Mouse (Mus musculus): Measurements from ENCODE around the gene Iqschfp.

Gene Iqschfp

GRCm38 (mm10) chr3:68572249-68573225 lies 680.5 kb downstream of the Iqschfp start:
- DNase-seq (ENCODE audit: low spot score): peak; percentile 80

GRCm38 (mm10) chr3:68573226-68573624 lies 681.2 kb downstream of the Iqschfp start:
- DNase-seq (ENCODE audit: low spot score): no peak

DNA sequence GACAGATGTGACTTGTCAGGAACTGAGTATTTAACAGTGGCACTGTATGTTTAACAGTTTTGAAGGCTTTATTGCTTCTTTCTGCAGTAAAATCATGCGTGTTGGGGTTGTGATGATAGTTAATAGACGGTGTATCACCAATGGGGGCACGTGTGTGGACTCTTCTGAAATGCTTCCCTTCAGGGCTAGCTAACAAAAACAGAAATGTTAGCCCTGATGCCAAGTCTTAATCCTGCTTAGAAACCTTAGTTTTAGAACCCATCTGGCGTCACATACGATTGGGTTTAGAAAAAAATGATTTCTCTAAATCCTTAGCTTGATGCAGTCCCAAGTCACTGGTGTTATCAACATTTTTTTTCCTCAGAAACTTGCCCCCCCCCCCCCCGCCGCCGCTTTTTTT lies 682.1 kb downstream of the Iqschfp start:
- DNase-seq (ENCODE audit: low spot score): no peak

DNA sequence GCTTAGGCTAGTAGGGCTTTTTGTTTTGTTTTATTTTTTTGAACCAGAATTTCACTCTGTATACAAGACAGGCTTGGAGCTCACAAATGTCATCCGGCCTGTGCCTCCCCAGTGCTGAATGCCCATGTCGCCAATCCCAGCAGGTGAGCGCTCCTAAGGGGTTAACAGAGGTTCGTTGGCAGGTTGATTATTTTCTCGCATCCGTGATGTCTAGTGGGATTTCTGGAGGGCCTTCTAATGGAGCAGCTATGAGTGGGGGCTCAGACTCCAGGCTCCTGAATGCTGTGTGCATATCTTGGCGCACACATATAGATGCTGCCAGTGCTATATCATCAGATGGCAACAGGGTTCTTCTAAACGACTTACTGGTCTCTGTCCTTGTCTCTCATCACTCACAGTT lies 682.5 kb downstream of the Iqschfp start:
- no peak for DNase-seq (ENCODE audit: low spot score)

GRCm38 (mm10) chr3:68575636-68576340 lies 683.8 kb downstream of the Iqschfp start:
- DNase-seq (ENCODE audit: low spot score): no peak

DNA sequence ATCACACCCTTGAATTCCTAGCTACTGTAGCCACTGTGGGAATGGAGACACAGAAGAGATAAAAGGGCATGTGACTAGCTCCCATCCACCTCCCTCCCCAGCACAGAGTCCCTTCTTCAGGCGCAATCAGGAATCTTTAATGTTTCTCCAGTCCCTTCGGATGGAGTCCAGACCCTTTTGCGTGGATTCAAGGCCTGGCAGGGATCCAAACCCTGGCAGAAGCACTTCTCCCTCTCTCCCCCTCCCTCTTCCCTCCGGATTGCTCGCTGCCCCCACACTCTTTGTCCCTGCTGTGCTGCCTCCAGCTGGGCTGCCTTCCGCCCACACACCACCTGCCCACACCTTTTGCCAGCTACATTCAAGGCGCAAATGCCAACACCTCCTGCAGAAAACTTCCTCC lies 684.4 kb downstream of the Iqschfp start:
- peak; percentile 75 for DNase-seq (ENCODE audit: low spot score)

GRCm38 (mm10) chr3:68576948-68577347 lies 684.9 kb downstream of the Iqschfp start:
- DNase-seq (ENCODE audit: low spot score): no peak

- DNase-seq (ENCODE audit: low spot score): no peak
Observed at GRCm38 (mm10) chr3:68581591-68581990, 689.6 kb downstream of the Iqschfp start.

DNA sequence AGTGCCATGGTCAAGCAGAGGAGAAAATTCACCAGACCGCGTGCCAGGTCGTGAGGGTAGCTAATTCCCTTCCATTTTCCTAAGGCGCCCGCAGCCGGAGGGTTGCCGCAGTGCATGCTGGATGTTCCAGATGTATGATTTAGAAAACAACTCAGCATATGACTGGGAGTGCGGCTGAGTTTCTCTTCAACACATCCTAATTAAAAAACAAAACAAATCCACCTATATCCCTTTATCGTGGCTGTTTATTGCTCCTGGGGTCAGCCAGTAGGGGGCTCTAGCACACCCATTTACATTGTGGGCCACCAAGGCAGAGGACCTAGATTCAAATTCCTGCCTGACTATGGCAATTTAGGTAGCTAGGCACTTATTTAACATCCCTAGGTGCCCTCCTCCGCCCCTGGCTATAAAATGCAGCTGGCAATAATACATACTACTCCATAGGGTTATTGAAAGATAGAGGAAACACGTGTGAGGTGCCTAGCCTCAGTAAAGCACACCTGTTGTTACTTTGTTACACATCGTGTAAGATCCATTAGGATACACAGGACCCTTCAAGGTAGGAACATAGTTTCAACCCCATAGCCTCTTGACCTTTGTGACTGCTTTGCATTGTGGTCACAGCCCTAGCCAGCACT lies 690.2 kb downstream of the Iqschfp start:
- no peak for DNase-seq (ENCODE audit: low spot score)

GRCm38 (mm10) chr3:68583031-68583693 lies 691.1 kb downstream of the Iqschfp start:
- DNase-seq (ENCODE audit: low spot score): no peak

DNA sequence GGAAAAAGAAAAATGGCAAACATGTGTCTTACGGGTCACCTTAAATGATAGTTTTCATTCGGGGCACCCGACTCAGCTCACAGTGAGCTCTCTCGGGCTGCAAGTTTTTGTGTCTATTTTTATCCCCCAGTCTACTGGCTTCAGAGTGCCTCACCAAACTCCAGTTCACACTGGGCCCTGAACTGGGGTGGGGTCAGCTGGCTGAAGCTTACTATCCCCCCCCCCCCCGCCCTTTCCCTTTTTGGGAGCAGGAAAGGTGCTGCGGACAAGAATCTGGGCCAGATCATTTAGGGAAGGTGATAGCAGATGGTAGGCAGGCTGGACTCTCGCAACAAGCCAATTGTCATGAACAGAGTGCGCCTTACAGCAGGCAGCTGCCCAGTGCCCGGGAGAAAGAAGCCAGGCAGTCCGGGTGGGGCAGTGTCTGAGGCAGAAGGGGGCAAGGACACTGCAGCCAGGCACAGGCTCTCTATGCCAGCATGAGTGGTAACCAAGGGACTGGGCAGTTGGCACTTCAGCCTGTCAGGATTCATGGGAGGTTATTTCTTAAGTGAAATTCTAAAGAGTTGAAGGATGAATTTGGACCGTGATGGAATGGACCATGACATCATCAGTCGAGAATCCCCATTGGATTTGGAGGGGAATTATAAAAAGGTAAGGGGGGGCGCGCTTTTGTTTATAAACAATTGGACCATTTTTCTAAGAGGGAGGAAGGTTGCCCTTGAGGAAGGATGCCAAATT lies 691.9 kb downstream of the Iqschfp start:
- DNase-seq (ENCODE audit: low spot score): no peak

- no peak for DNase-seq (ENCODE audit: low spot score)
Observed at GRCm38 (mm10) chr3:68585213-68585612, 693.2 kb downstream of the Iqschfp start.

- DNase-seq (ENCODE audit: low spot score): no peak
Observed at GRCm38 (mm10) chr3:68586646-68587064, 694.6 kb downstream of the Iqschfp start.

- DNase-seq (ENCODE audit: low spot score): no peak
Observed at GRCm38 (mm10) chr3:68587567-68588245, 695.7 kb downstream of the Iqschfp start.

DNA sequence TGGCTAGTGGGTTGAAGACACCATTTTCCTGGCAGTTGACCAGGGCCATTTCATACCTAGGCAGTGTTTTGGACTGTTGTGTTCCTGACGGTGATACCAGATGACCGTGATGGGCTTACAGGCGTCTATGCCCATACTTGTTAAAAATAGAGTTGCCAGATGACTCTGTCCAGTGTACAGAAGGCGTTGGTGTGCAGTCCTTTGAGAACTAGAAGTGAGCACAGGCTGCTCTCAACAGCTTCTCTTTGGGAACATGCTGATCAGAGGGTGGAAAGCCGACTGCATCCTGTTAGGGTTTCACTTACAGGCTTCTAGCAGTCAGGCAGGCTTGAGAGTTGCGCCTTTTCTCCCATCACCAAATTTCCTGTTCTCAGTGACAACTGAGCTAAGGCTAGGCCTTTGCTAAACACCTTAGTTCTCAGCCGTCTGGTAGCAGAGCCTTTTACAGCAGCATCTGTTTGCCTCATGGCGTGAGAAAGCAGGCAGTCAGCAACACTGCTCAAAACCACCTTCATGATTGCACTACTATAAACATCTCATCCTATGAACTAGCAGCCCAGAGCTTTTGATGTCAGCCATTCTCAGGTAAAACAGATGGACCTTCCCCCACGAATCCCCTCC lies 697.3 kb downstream of the Iqschfp start:
- DNase-seq (ENCODE audit: low spot score): no peak

GRCm38 (mm10) chr3:68590436-68590835 lies 698.4 kb downstream of the Iqschfp start:
- DNase-seq (ENCODE audit: low spot score): no peak

- no peak for DNase-seq (ENCODE audit: low spot score)
Observed at GRCm38 (mm10) chr3:68592575-68592974, 700.5 kb downstream of the Iqschfp start.

GRCm38 (mm10) chr3:68593073-68593867 lies 701.2 kb downstream of the Iqschfp start:
- DNase-seq (ENCODE audit: low spot score): no peak

GRCm38 (mm10) chr3:68595316-68595925 lies 703.4 kb downstream of the Iqschfp start:
- DNase-seq (ENCODE audit: low spot score): no peak
